Mouse (Mus musculus): ENCODE measurements around the gene Fam71e1. TPM values are rescaled to one million over a fixed set of nuclear protein-coding genes. Genes with fewer than 3 reads are reported as not detected.

Gene Fam71e1
- polyA plus RNA-seq, 1 experiment: 9.5 TPM

DNA sequence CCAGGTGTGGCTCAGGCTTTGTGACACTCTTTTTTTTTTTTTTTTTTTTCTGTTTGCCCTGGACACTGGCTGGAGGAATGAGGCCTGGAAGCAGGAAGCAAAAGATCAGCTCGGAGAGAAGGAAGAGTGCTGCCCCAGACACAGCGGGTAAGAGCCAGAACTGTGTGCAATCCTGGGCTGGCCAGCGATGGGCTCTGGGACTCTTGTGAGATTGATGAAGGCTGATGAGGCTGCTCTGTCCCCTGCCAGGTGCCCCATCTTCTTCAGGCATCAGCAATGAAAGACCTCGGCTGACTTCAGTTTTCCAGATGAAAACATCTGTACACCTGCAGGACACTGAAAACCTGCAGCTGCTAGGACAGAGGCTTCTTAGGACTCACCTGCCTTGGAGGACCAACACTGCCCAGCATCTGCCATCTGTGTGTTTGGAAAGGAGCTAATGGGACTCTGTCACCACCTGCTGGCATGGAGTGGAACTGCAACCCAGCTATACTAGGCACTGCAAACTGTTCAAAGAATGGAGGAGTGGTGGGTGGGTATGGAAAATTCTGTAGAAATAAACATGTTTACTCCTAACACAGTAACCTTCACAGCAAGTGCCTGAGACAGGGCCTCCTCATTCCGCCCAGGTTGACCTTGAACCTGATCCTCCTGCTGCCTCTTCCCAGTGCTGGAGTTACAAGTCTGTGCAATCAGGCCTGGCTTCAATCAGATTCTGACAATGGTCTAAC, 11.4 kb upstream of the Fam71e1 start:
- WGBS: 32% methylated on average over 5 of the region's 5 CpGs
- TF ChIP-seq POLR2A (IDR thresholded peaks at IDR 0.05; ENCODE audit: borderline replicate concordance, extremely low read depth, low read depth, low read length) (no peak), CTCF (IDR thresholded peaks at IDR 0.05; ENCODE audit: insufficient read depth, low read length) (peak; percentile 99)

DNA sequence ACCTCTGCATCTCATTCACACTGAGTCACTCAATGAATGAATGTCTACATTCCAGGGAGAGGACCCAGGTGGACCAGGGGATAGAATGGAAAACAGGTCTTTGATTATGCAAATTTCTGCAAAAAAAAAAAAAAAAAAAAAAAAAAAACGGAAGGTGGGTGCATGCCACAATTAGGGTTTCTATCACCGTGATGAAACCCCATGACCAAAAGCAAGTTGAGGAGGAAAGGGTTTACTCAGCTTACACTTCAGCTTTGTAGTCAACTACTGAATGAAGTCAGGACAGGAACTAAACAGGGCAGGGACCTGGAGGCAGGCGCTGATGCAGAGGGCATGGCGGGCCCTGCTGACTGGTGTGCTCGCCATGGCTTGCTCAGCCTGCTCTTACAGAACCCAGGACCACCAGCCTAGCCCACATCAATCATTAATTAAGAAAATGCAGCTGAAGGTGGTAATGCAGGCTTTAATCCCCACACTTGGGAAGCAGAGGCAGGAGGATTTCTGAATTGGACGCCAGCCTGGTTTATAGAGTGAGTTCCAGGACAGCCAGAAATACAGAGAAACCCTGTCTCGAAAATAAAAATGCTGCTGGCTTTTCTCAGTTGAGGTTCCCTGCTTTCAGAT, 10.7 kb upstream of the Fam71e1 start:
- 74% methylated on average over 7 of the region's 7 CpGs for WGBS
- no peak for TF ChIP-seq CTCF (IDR thresholded peaks at IDR 0.05; ENCODE audit: insufficient read depth, low read length)
- TF ChIP-seq POLR2A (IDR thresholded peaks at IDR 0.05; ENCODE audit: borderline replicate concordance, extremely low read depth, low read depth, low read length): no peak
- no peak for DNase-seq
- no peaks in the 10 kb centered on the region for H3K4me1 ChIP-seq (ENCODE audit: control insufficient read depth, insufficient read depth, low read length)
- H3K4me3 ChIP-seq (replicated peaks; ENCODE audit: extremely low read depth, low read depth, low read length): no peak overlapping the region

More for the DNA sequence above, 11.4 kb upstream of the Fam71e1 start:
- H3K4me3 ChIP-seq (replicated peaks; ENCODE audit: extremely low read depth, low read depth, low read length): no peak overlapping the region
- peak; percentile 71 for DNase-seq
- H3K4me1 ChIP-seq (ENCODE audit: control insufficient read depth, insufficient read depth, low read length): no peaks in the 10 kb centered on the region

DNA sequence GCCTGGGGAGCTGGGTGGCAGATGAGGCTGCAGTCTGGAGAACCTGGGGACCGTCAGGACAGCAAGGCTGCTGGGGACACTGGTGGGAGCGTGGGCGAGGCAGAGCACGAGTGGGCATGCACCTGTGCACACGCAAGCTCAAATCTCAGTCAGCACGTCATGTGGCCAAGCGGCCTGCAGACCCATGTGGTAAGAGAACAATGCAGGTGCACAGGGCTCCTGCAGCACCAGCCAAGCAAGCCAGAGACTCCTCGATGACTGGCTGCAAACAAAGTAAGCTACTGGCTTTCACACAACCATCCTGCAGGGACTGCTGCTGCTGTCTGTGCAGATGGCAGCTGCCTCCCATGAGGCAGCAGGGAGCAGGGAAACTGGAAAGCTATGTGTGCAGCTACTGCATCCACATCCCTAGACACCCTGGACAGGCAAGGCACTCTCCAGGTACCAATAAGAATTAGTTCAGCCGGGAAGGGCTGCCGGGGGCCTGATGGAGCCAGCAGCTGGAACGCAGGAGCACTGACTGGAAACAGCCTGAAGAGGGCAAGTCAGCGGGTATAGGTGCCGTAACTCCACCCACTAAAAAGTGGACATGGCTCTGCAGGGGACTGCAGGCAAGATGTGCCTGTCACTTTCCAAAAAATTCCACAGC, 9.3 kb upstream of the Fam71e1 start:
- no peak for DNase-seq
- 71% methylated on average over 13 of the region's 13 CpGs for WGBS

DNA sequence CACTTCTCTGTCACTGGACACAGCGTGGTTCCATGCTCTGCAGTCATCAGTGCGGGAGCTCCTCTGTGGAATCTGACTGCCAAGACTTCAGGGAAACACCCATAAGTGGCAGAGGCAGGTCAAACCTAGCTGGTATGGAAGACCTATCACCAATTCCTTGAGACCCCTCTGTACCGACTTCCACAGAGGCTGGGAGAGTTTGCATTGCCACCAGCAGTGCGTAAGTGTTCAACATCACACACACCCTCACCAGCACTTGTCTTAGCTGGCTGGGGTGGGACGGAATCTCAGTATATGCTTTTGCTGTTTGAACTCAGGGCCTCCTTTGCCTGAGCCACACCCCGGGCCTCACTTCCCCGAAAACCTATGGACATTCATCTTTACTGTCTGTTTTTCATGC, 8.4 kb upstream of the Fam71e1 start:
- Histone ChIP-seq H3K4me1 (ENCODE audit: control insufficient read depth, insufficient read depth, low read length) (no peaks in the 10 kb centered on the region), H3K4me3 (replicated peaks; ENCODE audit: extremely low read depth, low read depth, low read length) (no peak overlapping the region)
- no peak for DNase-seq
- TF ChIP-seq CTCF (IDR thresholded peaks at IDR 0.05; ENCODE audit: insufficient read depth, low read length) (no peak), POLR2A (IDR thresholded peaks at IDR 0.05; ENCODE audit: borderline replicate concordance, extremely low read depth, low read depth, low read length) (no peak)
- 85% methylated on average over 7 of the region's 7 CpGs for WGBS

More for the DNA sequence above, 9.3 kb upstream of the Fam71e1 start:
- no peak for TF ChIP-seq CTCF (IDR thresholded peaks at IDR 0.05; ENCODE audit: insufficient read depth, low read length)
- no peak for TF ChIP-seq POLR2A (IDR thresholded peaks at IDR 0.05; ENCODE audit: borderline replicate concordance, extremely low read depth, low read depth, low read length)
- Histone ChIP-seq H3K4me3 (replicated peaks; ENCODE audit: extremely low read depth, low read depth, low read length) (no peak overlapping the region), H3K4me1 (ENCODE audit: control insufficient read depth, insufficient read depth, low read length) (no peaks in the 10 kb centered on the region)

DNA sequence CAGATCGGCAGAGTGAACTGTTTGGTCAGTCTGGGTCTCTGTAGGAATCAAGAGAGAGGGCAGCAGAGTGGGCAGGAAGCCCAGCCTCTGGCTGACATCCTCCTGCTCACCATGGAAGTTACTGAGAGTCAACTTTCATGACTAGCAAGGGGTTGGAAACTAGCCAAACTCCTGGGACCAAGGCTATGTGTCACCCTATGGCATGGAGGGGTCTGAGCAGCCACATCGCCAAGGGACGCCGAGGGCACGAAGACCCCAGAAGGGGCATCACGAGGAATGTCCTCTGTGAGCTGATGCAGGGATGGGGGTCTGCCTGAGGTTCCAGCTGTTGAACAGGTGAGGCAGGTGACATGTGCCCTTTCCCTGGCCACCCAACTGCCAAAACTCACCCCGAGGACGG, 7.8 kb upstream of the Fam71e1 start:
- Histone ChIP-seq H3K4me1 (ENCODE audit: control insufficient read depth, insufficient read depth, low read length) (no peaks in the 10 kb centered on the region), H3K4me3 (replicated peaks; ENCODE audit: extremely low read depth, low read depth, low read length) (no peak overlapping the region)
- TF ChIP-seq POLR2A (IDR thresholded peaks at IDR 0.05; ENCODE audit: borderline replicate concordance, extremely low read depth, low read depth, low read length): no peak
- TF ChIP-seq CTCF (IDR thresholded peaks at IDR 0.05; ENCODE audit: insufficient read depth, low read length): no peak
- WGBS: 89% methylated on average over 8 of the region's 8 CpGs
- no peak for DNase-seq

DNA sequence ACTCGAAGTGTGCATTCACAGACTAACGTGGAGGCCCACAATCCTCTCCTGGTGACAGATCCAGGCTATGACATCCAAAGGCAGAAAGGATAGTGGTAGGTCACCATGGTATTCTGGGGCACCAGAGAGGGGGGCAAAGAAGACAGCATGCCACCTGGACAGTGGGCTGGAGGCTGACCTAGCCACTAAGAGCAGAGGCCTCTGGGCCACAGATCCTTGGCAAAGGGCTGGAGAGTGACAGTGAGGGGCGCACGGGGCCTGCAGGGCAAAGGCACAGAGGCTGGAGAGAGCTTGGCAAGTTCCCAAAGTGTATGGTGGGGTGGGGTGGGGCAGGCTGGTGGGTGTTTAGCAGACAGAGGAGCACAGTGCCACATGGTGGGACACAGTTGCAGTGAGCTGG, 6.1 kb upstream of the Fam71e1 start:
- 80% methylated on average over 4 of the region's 4 CpGs for WGBS
- no peak for DNase-seq
- TF ChIP-seq POLR2A (IDR thresholded peaks at IDR 0.05; ENCODE audit: borderline replicate concordance, extremely low read depth, low read depth, low read length): no peak
- TF ChIP-seq CTCF (IDR thresholded peaks at IDR 0.05; ENCODE audit: insufficient read depth, low read length): no peak
- H3K4me3 ChIP-seq (replicated peaks; ENCODE audit: extremely low read depth, low read depth, low read length): no peak overlapping the region
- H3K4me1 ChIP-seq (ENCODE audit: control insufficient read depth, insufficient read depth, low read length): no peaks in the 10 kb centered on the region

DNA sequence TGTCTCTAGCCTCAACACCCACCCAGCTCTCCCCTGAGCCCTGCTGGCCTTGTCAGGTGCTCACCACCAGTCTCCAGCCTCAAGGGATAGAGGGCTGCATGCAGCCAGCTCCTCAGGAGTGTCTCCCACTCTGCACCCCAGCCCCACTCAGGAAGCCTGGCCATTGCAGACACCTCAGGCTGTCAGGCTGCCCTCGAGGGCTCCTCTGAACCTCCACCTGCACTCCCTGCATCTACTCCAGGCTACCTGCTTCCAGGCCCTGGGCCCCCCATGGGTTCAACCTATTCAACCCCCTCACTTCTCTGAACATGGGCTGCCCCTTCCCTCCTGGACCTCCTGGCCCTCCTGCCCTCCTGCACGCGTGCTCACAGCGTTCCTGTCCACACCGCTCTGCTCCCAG, 5.0 kb upstream of the Fam71e1 start:
- 95% methylated on average over 5 of the region's 5 CpGs for WGBS
- no peak overlapping the region for H3K4me3 ChIP-seq (replicated peaks; ENCODE audit: extremely low read depth, low read depth, low read length)
- no peaks in the 10 kb centered on the region for H3K4me1 ChIP-seq (ENCODE audit: control insufficient read depth, insufficient read depth, low read length)
- no peak for DNase-seq
- TF ChIP-seq POLR2A (IDR thresholded peaks at IDR 0.05; ENCODE audit: borderline replicate concordance, extremely low read depth, low read depth, low read length) (no peak), CTCF (IDR thresholded peaks at IDR 0.05; ENCODE audit: insufficient read depth, low read length) (no peak)

DNA sequence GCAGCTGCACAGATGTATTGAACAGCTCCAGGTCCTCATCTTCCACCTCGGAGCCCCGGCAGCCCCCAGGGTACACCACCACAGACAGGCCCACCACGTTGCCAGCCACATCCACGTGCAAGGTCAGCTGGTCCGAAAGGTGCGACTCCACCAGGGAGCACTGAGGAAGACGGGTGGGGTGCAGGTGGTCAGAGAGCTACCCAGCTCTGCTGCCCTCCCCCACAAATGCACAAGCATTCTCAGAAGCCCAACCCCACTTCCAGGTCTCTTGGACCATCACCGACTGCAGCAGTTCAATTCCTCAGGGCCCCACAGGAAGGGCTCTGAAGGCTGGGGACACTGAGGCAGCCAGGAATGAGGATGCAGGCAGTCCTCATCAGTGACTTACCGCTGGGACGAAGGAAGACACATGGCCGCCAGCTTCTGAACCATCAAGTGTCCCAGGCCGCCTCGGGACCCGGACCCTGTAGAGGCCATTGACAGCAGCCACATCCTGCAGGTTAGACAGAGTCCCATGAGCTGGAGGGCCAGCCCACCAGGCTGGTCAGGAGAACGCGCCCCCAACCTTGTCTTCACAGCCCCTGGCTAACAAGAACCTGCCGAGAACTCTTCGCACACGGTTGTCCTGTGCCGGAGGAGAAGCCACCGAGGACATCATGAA, 4.1 kb upstream of the Fam71e1 start:
- WGBS: 94% methylated on average over 21 of the region's 21 CpGs
- no peak for DNase-seq
- Histone ChIP-seq H3K4me1 (ENCODE audit: control insufficient read depth, insufficient read depth, low read length) (no peaks in the 10 kb centered on the region), H3K4me3 (replicated peaks; ENCODE audit: extremely low read depth, low read depth, low read length) (no peak overlapping the region)
- TF ChIP-seq CTCF (IDR thresholded peaks at IDR 0.05; ENCODE audit: insufficient read depth, low read length): no peak
- no peak for TF ChIP-seq POLR2A (IDR thresholded peaks at IDR 0.05; ENCODE audit: borderline replicate concordance, extremely low read depth, low read depth, low read length)

DNA sequence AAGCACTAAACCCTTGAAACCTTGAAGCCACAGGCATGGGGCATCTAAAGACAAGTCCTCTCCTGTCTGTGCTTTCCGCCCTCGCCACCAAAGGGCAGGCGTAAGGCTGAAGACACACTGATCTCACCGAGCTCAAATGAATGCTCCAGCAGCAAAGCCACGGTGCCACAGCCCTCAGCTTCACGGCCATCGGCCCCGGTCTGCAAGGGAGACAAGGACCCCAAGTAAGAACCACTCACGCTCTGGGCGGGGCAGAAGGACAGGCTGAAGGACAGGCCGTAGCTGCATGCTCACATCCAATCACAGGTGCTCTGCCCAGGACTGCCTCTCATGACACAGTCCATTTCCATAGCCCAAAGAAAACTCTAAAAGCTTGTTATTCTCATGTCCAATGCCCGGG, 1.7 kb upstream of the Fam71e1 start:
- 86% methylated on average over 12 of the region's 12 CpGs for WGBS
- Histone ChIP-seq H3K4me1 (ENCODE audit: control insufficient read depth, insufficient read depth, low read length) (no peaks in the 10 kb centered on the region), H3K4me3 (replicated peaks; ENCODE audit: extremely low read depth, low read depth, low read length) (no peak overlapping the region)
- TF ChIP-seq POLR2A (IDR thresholded peaks at IDR 0.05; ENCODE audit: borderline replicate concordance, extremely low read depth, low read depth, low read length) (no peak), CTCF (IDR thresholded peaks at IDR 0.05; ENCODE audit: insufficient read depth, low read length) (no peak)
- no peak for DNase-seq
